Mouse (Mus musculus): ENCODE measurements around the gene Bcam.

Bcam gene

GRCm38 (mm10) chr7:19770984-19771391 is at the start of gene Bcam:
Bcam (minus strand) TSS chr7:19771016.
- ChIA-PET POLR2A (interaction anchor here (0.6 to 5.5 kb wide), 56 partner anchors 8 to 411 kb away, joined by 3 to 63 read pairs (median 4); partner anchors contain the start of genes Cblc (in 3 of the 4), Apoe (in 2 of the 4), Tomm40 (in 2 of the 4) and Apoc1 (in 1 of the 4)), CTCF (interaction anchor here (0.6 to 3.2 kb wide), 27 partner anchors 11 to 179 kb away, joined by 3 to 17 read pairs (median 4); partner anchors contain the start of genes Cblc (in 2 of the 4) and Nectin2 (in 1 of the 4))

GRCm38 (mm10) chr7:19818875-19819274 is 48.1 kb upstream of the Bcam start:
- ChIA-PET CTCF (interaction anchor here in 3 of 4 experiments (0.9 to 1.5 kb wide), 4 partner anchors 22 to 29 kb away, joined by 3 to 6 read pairs (median 4); partner anchors contain the start of gene Cblc (in 1 of the 3)), POLR2A (interaction anchor here (0.6 to 3.9 kb wide), 7 partner anchors 9 to 55 kb away, joined by 3 to 21 read pairs (median 5); no protein-coding TSS in a partner anchor)

- ChIA-PET POLR2A (interaction anchor here in 3 of 4 experiments (0.6 to 10.5 kb wide), 9 partner anchors 6 to 49 kb away, joined by 3 to 171 read pairs (median 5); partner anchors contain the start of gene Bcl3 (in 1 of the 3)), CTCF (interaction anchor here in 3 of 4 experiments (0.9 to 1.5 kb wide), 5 partner anchors 21 to 31 kb away, joined by 3 to 6 read pairs (median 5); partner anchors contain the start of gene Cblc (in 1 of the 3))
Observed at GRCm38 (mm10) chr7:19818440-19818839, 47.6 kb upstream of the Bcam start.

GRCm38 (mm10) chr7:19817382-19818105 is 46.7 kb upstream of the Bcam start:
- ChIA-PET POLR2A (interaction anchor here (0.6 to 10.5 kb wide), 22 partner anchors 7 to 552 kb away, joined by 3 to 171 read pairs (median 5); partner anchors contain the start of genes Apoc1 (in 1 of the 4), Apoe (in 1 of the 4), Bcl3 (in 1 of the 4) and Tomm40 (in 1 of the 4)), CTCF (interaction anchor here (0.6 to 1.5 kb wide), 13 partner anchors 14 to 412 kb away, joined by 3 to 6 read pairs (median 5); partner anchors contain the start of gene Cblc (in 2 of the 4))

GRCm38 (mm10) chr7:19816224-19816771 is 45.5 kb upstream of the Bcam start:
- ChIA-PET POLR2A (interaction anchor here (0.7 to 10.5 kb wide), 44 partner anchors 6 to 587 kb away, joined by 3 to 171 read pairs (median 5); partner anchors contain the start of genes Bcl3 (in 3 of the 4), Apoc1 (in 1 of the 4), Apoe (in 1 of the 4) and Bcam (in 1 of the 4)), CTCF (interaction anchor here (0.6 to 4.0 kb wide), 17 partner anchors 7 to 685 kb away, joined by 3 to 13 read pairs (median 5); no protein-coding TSS in a partner anchor)

GRCm38 (mm10) chr7:19815296-19816223 is 44.7 kb upstream of the Bcam start:
- ChIA-PET POLR2A (interaction anchor here (0.5 to 10.5 kb wide), 77 partner anchors 7 to 587 kb away, joined by 3 to 171 read pairs (median 4); partner anchors contain the start of genes Bcl3 (in 3 of the 4), Apoe (in 2 of the 4), Tomm40 (in 2 of the 4) and Apoc1 (in 1 of the 4)), CTCF (interaction anchor here (0.6 to 4.0 kb wide), 30 partner anchors 8 to 684 kb away, joined by 3 to 18 read pairs (median 4); partner anchors contain the start of gene Cblc (in 1 of the 4))

- ChIA-PET CTCF (interaction anchor here in 3 of 4 experiments (0.5 to 4.0 kb wide), 9 partner anchors 11 to 470 kb away, joined by 3 to 18 read pairs (median 4); no protein-coding TSS in a partner anchor), POLR2A (interaction anchor here (0.6 to 10.5 kb wide), 27 partner anchors 8 to 126 kb away, joined by 3 to 171 read pairs (median 7); partner anchors contain the start of genes Bcl3 (in 4 of the 4), Apoe (in 2 of the 4), Bcam (in 1 of the 4) and Nectin2 (in 1 of the 4))
Observed at GRCm38 (mm10) chr7:19813579-19814122, 42.8 kb upstream of the Bcam start.

GRCm38 (mm10) chr7:19813161-19813560 is 42.3 kb upstream of the Bcam start:
- POLR2A ChIA-PET, result interaction anchor here (0.6 to 10.5 kb wide), 19 partner anchors 9 to 130 kb away, joined by 3 to 171 read pairs (median 8); partner anchors contain the start of genes Bcl3 (in 4 of the 4), Apoe (in 2 of the 4), Bcam (in 1 of the 4) and Cblc (in 1 of the 4)
- CTCF ChIA-PET, result interaction anchor here (0.5 to 4.0 kb wide), 9 partner anchors 11 to 469 kb away, joined by 3 to 13 read pairs (median 4); no protein-coding TSS in a partner anchor

GRCm38 (mm10) chr7:19811114-19811513 is 40.3 kb upstream of the Bcam start:
- POLR2A ChIA-PET, result interaction anchor here (0.7 to 10.5 kb wide), 17 partner anchors 8 to 162 kb away, joined by 3 to 171 read pairs (median 6); partner anchors contain the start of genes Bcl3 (in 3 of the 4), Bcam (in 1 of the 4) and Cblc (in 1 of the 4)
- CTCF ChIA-PET, result interaction anchor here in 3 of 4 experiments (0.6 to 7.3 kb wide), 13 partner anchors 8 to 524 kb away, joined by 3 to 46 read pairs (median 4); no protein-coding TSS in a partner anchor

GRCm38 (mm10) chr7:19809369-19809768 is 38.6 kb upstream of the Bcam start:
- CTCF ChIA-PET, result interaction anchor here (0.7 to 7.3 kb wide), 16 partner anchors 9 to 140 kb away, joined by 3 to 46 read pairs (median 4); no protein-coding TSS in a partner anchor
- POLR2A ChIA-PET, result interaction anchor here (0.5 to 10.5 kb wide), 30 partner anchors 9 to 335 kb away, joined by 3 to 171 read pairs (median 4); partner anchors contain the start of genes Bcl3 (in 2 of the 4), Cblc (in 2 of the 4), Apoc1 (in 1 of the 4) and Bcam (in 1 of the 4)

- CTCF ChIA-PET, result interaction anchor here in 3 of 4 experiments (0.7 to 7.3 kb wide), 10 partner anchors 17 to 83 kb away, joined by 3 to 46 read pairs (median 3); no protein-coding TSS in a partner anchor
- POLR2A ChIA-PET, result interaction anchor here in 3 of 4 experiments (0.6 to 1.7 kb wide), 8 partner anchors 8 to 108 kb away, joined by 3 to 10 read pairs (median 4); partner anchors contain the start of gene Bcam (in 1 of the 3)
Observed at GRCm38 (mm10) chr7:19806356-19806969, 35.6 kb upstream of the Bcam start.

GRCm38 (mm10) chr7:19802995-19803394 is 32.2 kb upstream of the Bcam start:
- POLR2A ChIA-PET, result interaction anchor here (0.6 to 1.9 kb wide), 27 partner anchors 9 to 87 kb away, joined by 3 to 16 read pairs (median 6); partner anchors contain the start of genes Gm19345 (in 1 of the 4) and Tomm40 (in 1 of the 4)

GRCm38 (mm10) chr7:19800764-19801163 is 29.9 kb upstream of the Bcam start:
- CTCF ChIA-PET, result interaction anchor here (0.5 to 4.3 kb wide), 67 partner anchors 8 to 437 kb away, joined by 3 to 106 read pairs (median 4); partner anchors contain the start of genes Bcam (in 2 of the 4), Clptm1 (in 1 of the 4), Gm19345 (in 1 of the 4) and Nectin2 (in 1 of the 4)
- POLR2A ChIA-PET, result interaction anchor here (0.6 to 1.6 kb wide), 17 partner anchors 11 to 90 kb away, joined by 3 to 9 read pairs (median 3); no protein-coding TSS in a partner anchor

More at GRCm38 (mm10) chr7:19802995-19803394, 32.2 kb upstream of the Bcam start:
- CTCF ChIA-PET, result interaction anchor here (0.5 to 4.3 kb wide), 79 partner anchors 9 to 726 kb away, joined by 3 to 106 read pairs (median 5); partner anchors contain the start of genes Bcam (in 2 of the 4), Bcl3 (in 2 of the 4), Gm19345 (in 1 of the 4) and Nkpd1 (in 1 of the 4)

- ChIA-PET CTCF (interaction anchor here (0.5 to 4.7 kb wide), 65 partner anchors 11 to 563 kb away, joined by 3 to 56 read pairs (median 4); partner anchors contain the start of genes Bcam (in 2 of the 4), Bcl3 (in 2 of the 4), Nectin2 (in 2 of the 4) and Ceacam20 (in 1 of the 4)), POLR2A (interaction anchor here in 3 of 4 experiments (0.6 to 4.0 kb wide), 29 partner anchors 8 to 164 kb away, joined by 3 to 16 read pairs (median 4); partner anchors contain the start of genes Bcam (in 3 of the 3), Tomm40 (in 2 of the 3), Apoe (in 1 of the 3) and Clptm1 (in 1 of the 3))
Observed at GRCm38 (mm10) chr7:19796697-19797588, 26.1 kb upstream of the Bcam start, which contains the start of gene Cblc. Cblc (minus strand) TSS chr7:19796809.

Data from embryonic stem cell, embryonic (primary cell).